Mouse (Mus musculus) heart, embryonic 11.5 days (tissue): ENCODE measurements around the gene Kdf1. TPM values are rescaled to one million over a fixed set of nuclear protein-coding genes. Genes with fewer than 3 reads are reported as not detected.

Experiments used
- ATAC-seq: fragments of 200-750 bp; cut with Nextera tagmentation; replicated peaks from 2 replicates; pipeline ENCODE4 v1.8.0; 2017; ENCODE audit warnings: moderate library complexity; ENCODE audit not compliant: insufficient number of reproducible peaks, low FRiP score, low TSS enrichment
- H3K27ac ChIP-seq: fragments of 300-500 bp; sonication (generic); 2 replicates; pipeline ENCODE4 v1.5.1; 2014; ENCODE audit warnings: mild to moderate bottlenecking, low read depth, low read length
- H3K27me3 ChIP-seq: fragments of 300-500 bp; sonication (generic); 2 replicates; pipeline ENCODE4 v1.6.1; 2014; ENCODE audit warnings: mild to moderate bottlenecking, low read length, mixed read lengths; ENCODE audit not compliant: control insufficient read depth, insufficient read depth
- H3K36me3 ChIP-seq: fragments of 300-500 bp; sonication (generic); 2 replicates; pipeline ENCODE4 v1.6.1; 2014; ENCODE audit warnings: mild to moderate bottlenecking, low read length, moderate library complexity, mixed read lengths; ENCODE audit not compliant: control insufficient read depth, insufficient read depth
- H3K4me1 ChIP-seq: fragments of 300-500 bp; sonication (generic); 2 replicates; pipeline ENCODE4 v1.6.1; 2014; ENCODE audit warnings: low read length; ENCODE audit not compliant: control insufficient read depth, insufficient read depth
- H3K4me2 ChIP-seq: fragments of 300-500 bp; sonication (generic); 2 replicates; pipeline ENCODE4 v1.6.1; 2014; ENCODE audit warnings: mild to moderate bottlenecking, moderate library complexity
- H3K4me3 ChIP-seq: fragments of 300-500 bp; sonication (generic); 2 replicates; pipeline ENCODE4 v1.5.1; 2014; ENCODE audit warnings: low read depth, low read length
- H3K9ac ChIP-seq: fragments of 300-500 bp; sonication (generic); 2 replicates; pipeline ENCODE4 v1.6.1; 2014; ENCODE audit warnings: mild to moderate bottlenecking, low read depth, low read length, moderate library complexity
- H3K9me3 ChIP-seq: fragments of 300-500 bp; sonication (generic); replicated peaks from 2 replicates; pipeline ENCODE4 v1.6.1; 2016; ENCODE audit warnings: low read length; ENCODE audit not compliant: control insufficient read depth
- WGBS: fragments of 180-500 bp; shearing (Covaris S2); extraction: QIAGEN DNeasy Blood & Tissue Kit; methylation state at CpG from one replicate; pipeline ENCODE4 v1.1.7; 2014; ENCODE audit not compliant: insufficient replicate concordance; 5-methylcytosine and 5-hydroxymethylcytosine counted together
- polyA plus RNA-seq: library from polyadenylated mRNA; unstranded; fragments of >200 nt; fragmentation: Nextera tagmentation; extraction: Ambion mirVana; gene quantifications from 2 replicates; pipeline ENCODE4 v1.2.1, GENCODE M21; 2014

The Kdf1 gene
- polyA plus RNA-seq, 1 experiment from 2014 or later = 0.77 TPM

DNA sequence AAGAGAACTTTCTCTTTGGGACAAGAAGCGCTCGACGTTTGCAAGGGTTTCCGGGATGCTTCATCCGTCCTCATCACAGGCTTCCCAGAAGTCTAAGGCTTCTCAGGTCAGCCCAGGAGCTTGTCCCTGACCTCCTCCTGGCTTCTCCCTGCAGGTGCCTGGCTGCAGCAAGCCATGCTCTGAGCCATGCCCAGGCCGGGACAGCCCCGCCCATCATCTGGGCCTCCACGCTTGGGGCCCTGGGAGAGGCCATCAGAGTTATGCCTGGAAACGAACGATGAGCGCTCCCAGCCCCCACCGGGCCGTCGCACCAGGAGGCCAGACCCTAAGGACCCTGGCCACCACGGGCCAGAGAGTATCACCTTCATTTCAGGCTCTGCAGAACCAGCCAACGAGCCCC lies 9.0 kb downstream of the Kdf1 start:
- H3K27ac ChIP-seq = no peak overlapping the region
- no peaks in the 10 kb centered on the region for H3K27me3 ChIP-seq
- 67% methylated on average over 16 of the region's 16 CpGs for WGBS
- H3K36me3 ChIP-seq = peaks cover 3% of the 10 kb centered on the region; the same call in 1 of the 2 replicates
- no peak overlapping the region for H3K4me2 ChIP-seq
- ATAC-seq = no peak
- no peak overlapping the region for H3K9ac ChIP-seq
- H3K4me1 ChIP-seq = no peaks in the 10 kb centered on the region
- H3K4me3 ChIP-seq = no peak overlapping the region
- no peaks in the 10 kb centered on the region for H3K9me3 ChIP-seq

DNA sequence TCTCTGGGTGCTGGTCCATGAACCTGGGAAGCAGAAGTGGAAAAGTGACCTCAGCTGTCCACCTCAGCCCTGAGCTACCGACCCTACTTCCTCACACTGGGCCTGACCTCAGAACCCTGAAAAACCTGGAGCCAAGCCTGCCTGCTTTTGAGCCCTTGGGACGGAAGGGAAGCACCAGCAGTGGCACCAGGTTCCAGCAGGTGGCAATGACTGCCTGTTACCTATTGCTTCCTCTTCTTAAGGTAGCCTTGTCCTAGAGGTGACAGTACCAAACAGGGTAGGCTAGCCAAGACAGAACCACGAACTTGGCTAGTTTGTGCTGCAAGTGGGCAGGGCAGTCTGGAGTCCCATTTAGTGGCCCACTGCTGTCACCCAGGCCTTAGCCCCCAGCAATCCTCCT lies 14.0 kb downstream of the Kdf1 start:
- WGBS = 85% methylated on average over 3 of the region's 3 CpGs
- no peaks in the 10 kb centered on the region for H3K9me3 ChIP-seq
- no peaks in the 10 kb centered on the region for H3K27me3 ChIP-seq
- H3K4me2 ChIP-seq = no peak overlapping the region
- no peak overlapping the region for H3K4me3 ChIP-seq
- H3K4me1 ChIP-seq = no peaks in the 10 kb centered on the region
- H3K36me3 ChIP-seq = peaks cover 18% of the 10 kb centered on the region
- H3K27ac ChIP-seq = no peak overlapping the region
- H3K9ac ChIP-seq = no peak overlapping the region
- no peak for ATAC-seq

GRCm38 (mm10) chr4:133536081-133536480 lies 17.3 kb downstream of the Kdf1 start:
- Histone ChIP-seq H3K9ac (no peak overlapping the region), H3K9me3 (no peaks in the 10 kb centered on the region), H3K4me3 (no peak overlapping the region), H3K4me1 (no peaks in the 10 kb centered on the region), H3K27ac (no peak overlapping the region), H3K4me2 (no peak overlapping the region), H3K27me3 (no peaks in the 10 kb centered on the region), H3K36me3 (peaks cover 27% of the 10 kb centered on the region)
- WGBS = 81% methylated on average over 3 of the region's 3 CpGs
- ATAC-seq = no peak

DNA sequence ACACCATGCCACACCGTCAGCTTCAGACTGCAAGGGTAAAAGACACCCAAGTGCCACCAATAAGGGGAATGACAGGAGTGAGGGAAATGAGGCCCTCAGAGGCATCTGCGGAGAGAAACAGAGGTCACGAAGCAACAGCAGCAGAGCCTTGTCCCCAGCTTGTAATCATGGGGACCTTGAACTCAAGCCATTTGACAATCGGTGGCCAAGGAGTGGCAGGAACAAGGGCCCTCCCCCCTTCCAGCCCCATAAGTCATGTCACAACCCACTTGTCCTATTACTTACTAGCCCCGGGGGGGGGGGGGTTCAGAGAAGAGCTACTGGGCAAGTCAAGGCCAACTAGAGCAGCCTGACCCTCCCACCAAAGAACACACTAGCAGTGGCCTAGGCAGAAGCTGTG lies 17.9 kb downstream of the Kdf1 start:
- H3K27me3 ChIP-seq = no peaks in the 10 kb centered on the region
- H3K4me1 ChIP-seq = no peaks in the 10 kb centered on the region
- no peak overlapping the region for H3K4me3 ChIP-seq
- no peak overlapping the region for H3K27ac ChIP-seq
- no peaks in the 10 kb centered on the region for H3K9me3 ChIP-seq
- ATAC-seq = no peak
- 94% methylated on average over 5 of the region's 5 CpGs for WGBS
- H3K36me3 ChIP-seq = peaks cover 27% of the 10 kb centered on the region
- H3K9ac ChIP-seq = no peak overlapping the region
- H3K4me2 ChIP-seq = no peak overlapping the region

- Histone ChIP-seq H3K4me3 (peak within 1 kb of the TSS; percentile 82), H3K27me3 (no peaks in the 10 kb centered on the region), H3K9me3 (no peaks in the 10 kb centered on the region), H3K36me3 (peaks cover 4% of the 10 kb centered on the region; the same call in 1 of the 2 replicates), H3K4me2 (peak within 1 kb of the TSS; percentile 64), H3K27ac (peak within 1 kb of the TSS; percentile 78), H3K9ac (peak within 1 kb of the TSS; percentile 84), H3K4me1 (peaks cover 13% of the 10 kb centered on the region)
- ATAC-seq = peak; percentile 95
- WGBS = 0% methylated on average over 70 of the region's 77 CpGs
Observed at GRCm38 (mm10) chr4:133545272-133546231, 26.8 kb downstream of the Kdf1 start, which contains the start of gene Nudc. Nudc (minus strand) TSS chr4:133545996.

DNA sequence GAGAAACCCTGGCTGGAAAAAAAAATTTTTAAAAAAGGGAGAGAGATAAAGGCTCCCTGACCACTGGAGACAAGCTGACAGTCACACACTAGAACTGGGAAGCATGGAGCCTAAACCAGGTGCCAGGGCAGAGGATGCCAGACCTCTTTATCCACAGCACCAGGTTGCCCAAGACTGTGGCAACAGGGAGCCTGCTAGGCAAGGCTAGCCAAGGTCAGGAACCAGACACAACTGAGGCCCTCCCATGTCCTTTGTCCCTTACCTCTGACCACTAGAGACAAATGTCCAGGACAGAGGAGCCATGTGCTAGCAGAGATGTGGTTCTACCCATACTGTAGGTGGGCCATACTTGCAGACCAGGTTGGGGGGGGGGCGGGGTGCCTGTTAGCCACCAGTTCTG lies 33.3 kb downstream of the Kdf1 start:
- H3K27ac ChIP-seq = no peak overlapping the region
- H3K27me3 ChIP-seq = peaks cover 8% of the 10 kb centered on the region
- H3K36me3 ChIP-seq = no peaks in the 10 kb centered on the region
- no peak overlapping the region for H3K4me2 ChIP-seq
- no peak for ATAC-seq
- no peaks in the 10 kb centered on the region for H3K9me3 ChIP-seq
- 87% methylated on average over 1 of the region's 1 CpGs for WGBS
- H3K4me1 ChIP-seq = peaks cover 8% of the 10 kb centered on the region
- H3K9ac ChIP-seq = no peak overlapping the region
- H3K4me3 ChIP-seq = no peak overlapping the region

GRCm38 (mm10) chr4:133552768-133553447 lies 34.1 kb downstream of the Kdf1 start, which contains the start of gene Nr0b2:
Nr0b2 (plus strand) TSS chr4:133553376.
- H3K4me2 ChIP-seq = peak within 1 kb of the TSS; percentile 60
- no peaks in the 10 kb centered on the region for H3K9me3 ChIP-seq
- WGBS = 45% methylated on average over 10 of the region's 10 CpGs
- H3K9ac ChIP-seq = peak within 1 kb of the TSS; percentile 29
- ATAC-seq = 0 out of 2 replicates have a peak, but pooled peaks have one; percentile 22
- H3K36me3 ChIP-seq = no peaks in the 10 kb centered on the region
- peak within 1 kb of the TSS; percentile 35 for H3K4me3 ChIP-seq
- peaks cover 8% of the 10 kb centered on the region for H3K4me1 ChIP-seq
- peaks cover 8% of the 10 kb centered on the region for H3K27me3 ChIP-seq
- H3K27ac ChIP-seq = peak within 1 kb of the TSS; percentile 84

- peak overlapping the region; percentile 84 for H3K27ac ChIP-seq
- peak overlapping the region; percentile 29 for H3K9ac ChIP-seq
- no peak for ATAC-seq
- H3K9me3 ChIP-seq = no peaks in the 10 kb centered on the region
- H3K4me1 ChIP-seq = peaks cover 8% of the 10 kb centered on the region
- H3K36me3 ChIP-seq = no peaks in the 10 kb centered on the region
- peaks cover 8% of the 10 kb centered on the region for H3K27me3 ChIP-seq
- H3K4me2 ChIP-seq = peak overlapping the region; percentile 60
- 62% methylated on average over 19 of the region's 19 CpGs for WGBS
- H3K4me3 ChIP-seq = peak overlapping the region; percentile 35
Observed at GRCm38 (mm10) chr4:133553448-133554330, 34.9 kb downstream of the Kdf1 start.
